Mouse (Mus musculus) ES-Bruce4 (cell line): ENCODE results near the gene Trmt112.

Experiments
- CTCF ChIP-seq: IDR thresholded peaks from one replicate; pipeline ENCODE4 v1.8.1; 2011; ENCODE audit warnings: low read depth, low read length
- EP300 ChIP-seq: IDR thresholded peaks from 2 replicates; pipeline ENCODE4 v1.6.1; 2011; ENCODE audit warnings: low read depth, low read length; ENCODE audit not compliant: insufficient read depth

DNA sequence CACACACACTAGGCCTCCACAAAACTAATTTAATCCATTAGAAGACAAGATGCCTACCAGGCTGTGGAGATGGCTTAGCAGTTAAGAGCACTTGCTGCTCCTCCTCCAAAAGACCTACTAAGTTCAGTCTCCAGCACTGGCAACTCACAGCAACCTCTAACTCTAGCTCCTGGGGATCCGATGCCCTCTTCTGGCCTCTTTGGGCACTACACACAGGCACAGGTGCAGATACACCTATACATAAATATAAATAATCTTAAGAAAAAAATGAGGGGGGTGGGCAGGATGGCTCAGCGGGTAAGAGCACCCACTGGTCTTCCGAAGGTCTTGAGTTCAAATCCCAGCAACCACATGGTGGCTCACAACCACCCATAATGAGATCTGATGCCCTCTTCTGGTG is 26.8 kb downstream of the Trmt112 start:
- TF ChIP-seq CTCF, result peak; percentile 70
- TF ChIP-seq EP300, result no peak
